Mouse (Mus musculus) testis, postnatal 10 days (tissue): ENCODE data around the gene Trim38.
A peak's percentile ranks its signal among the peaks of the same experiment; 100 is the strongest.
"Not testable (repeated sequence)": the region's sequence is repeated elsewhere in the genome, so short reads cannot be mapped to it uniquely, and the experiment has no call there.

ENCODE experiments used
- DNase-seq: peaks from one replicate; pipeline ENCODE4 v3.0.0; 2021; ENCODE audit warnings: low spot score

Trim38 gene

DNA sequence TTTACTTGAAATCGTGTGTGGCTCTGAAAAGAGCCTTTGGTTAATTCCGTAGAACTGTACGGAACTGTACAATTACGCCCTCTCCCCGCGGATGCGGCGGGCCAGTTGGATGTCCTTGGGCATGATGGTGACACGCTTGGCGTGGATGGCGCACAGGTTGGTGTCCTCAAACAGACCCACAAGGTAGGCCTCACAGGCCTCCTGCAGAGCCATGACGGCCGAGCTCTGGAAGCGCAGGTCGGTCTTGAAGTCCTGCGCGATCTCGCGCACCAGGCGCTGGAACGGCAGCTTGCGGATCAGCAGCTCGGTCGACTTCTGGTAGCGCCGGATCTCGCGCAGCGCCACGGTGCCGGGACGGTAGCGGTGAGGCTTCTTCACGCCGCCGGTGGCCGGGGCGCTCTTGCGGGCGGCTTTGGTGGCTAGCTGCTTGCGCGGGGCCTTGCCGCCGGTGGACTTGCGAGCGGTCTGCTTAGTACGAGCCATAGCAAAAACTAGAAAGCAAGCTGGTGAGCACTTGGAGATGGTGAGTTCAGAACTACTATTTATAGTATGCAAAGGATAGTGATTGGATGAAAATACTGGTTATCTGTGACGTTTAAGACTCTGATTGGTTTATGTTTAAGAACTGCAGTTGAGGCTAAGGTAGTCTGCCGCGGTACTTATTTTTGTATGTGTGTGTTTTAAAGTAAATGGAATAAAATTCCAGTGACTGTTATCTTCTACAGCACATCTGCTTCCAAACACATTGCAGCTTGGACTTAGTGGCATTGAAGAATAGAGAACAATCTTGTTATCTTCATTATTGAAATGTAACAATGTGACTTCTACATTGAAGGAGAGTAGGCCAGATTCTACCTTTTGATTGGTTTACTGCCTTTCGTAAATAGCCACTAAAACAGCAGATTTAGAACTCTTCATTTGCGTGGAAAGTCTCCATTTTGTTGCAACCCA is 7.6 kb upstream of the Trim38 start, which contains the start of gene Hist1h3a:
Hist1h3a (minus strand) TSS at position 516 of the 951 bp plus-strand sequence.
- not testable (repeated sequence) for DNase-seq

DNA sequence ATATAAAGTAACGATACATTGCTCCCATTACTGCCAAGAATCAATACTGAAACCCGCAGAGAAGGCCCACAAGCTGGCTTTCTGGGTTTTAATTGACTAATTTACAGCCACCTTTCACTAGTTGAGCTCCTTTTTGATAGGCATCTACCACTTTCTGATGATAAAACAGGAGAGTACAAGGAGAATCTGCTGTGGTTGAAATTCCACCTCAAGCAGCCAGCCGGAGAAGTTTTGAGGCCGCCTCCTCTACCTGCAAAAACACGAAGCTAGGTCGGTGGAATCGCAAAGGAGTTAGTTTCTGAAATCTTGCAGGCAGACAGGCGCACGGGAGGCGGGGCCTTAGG is 6.5 kb upstream of the Trim38 start:
- peak; percentile 89 for DNase-seq

DNA sequence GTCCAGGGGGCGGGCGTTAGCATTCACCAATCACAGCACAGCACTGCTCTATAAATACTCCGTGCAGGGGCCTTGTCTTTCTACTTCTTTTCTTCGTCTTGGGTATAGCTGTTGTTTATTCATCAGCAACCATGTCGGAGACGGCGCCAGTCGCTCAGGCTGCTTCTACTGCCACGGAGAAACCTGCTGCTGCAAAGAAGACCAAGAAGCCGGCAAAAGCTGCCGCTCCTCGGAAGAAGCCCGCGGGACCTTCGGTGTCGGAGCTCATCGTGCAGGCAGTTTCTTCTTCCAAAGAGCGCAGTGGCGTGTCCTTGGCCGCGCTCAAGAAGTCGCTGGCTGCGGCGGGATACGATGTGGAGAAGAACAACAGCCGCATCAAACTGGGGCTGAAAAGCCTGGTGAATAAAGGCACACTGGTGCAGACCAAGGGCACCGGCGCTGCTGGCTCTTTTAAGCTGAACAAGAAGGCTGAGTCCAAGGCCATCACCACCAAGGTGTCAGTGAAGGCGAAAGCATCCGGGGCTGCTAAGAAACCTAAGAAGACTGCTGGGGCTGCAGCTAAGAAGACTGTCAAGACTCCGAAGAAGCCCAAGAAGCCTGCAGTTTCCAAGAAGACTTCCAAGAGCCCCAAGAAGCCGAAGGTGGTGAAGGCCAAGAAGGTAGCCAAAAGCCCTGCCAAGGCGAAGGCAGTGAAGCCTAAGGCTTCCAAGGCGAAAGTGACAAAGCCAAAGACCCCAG is 6.0 kb upstream of the Trim38 start, which contains the start of gene Hist1h1a:
Hist1h1a (plus strand) TSS at position 81 of the 738 bp plus-strand sequence.
- DNase-seq = no peak

DNA sequence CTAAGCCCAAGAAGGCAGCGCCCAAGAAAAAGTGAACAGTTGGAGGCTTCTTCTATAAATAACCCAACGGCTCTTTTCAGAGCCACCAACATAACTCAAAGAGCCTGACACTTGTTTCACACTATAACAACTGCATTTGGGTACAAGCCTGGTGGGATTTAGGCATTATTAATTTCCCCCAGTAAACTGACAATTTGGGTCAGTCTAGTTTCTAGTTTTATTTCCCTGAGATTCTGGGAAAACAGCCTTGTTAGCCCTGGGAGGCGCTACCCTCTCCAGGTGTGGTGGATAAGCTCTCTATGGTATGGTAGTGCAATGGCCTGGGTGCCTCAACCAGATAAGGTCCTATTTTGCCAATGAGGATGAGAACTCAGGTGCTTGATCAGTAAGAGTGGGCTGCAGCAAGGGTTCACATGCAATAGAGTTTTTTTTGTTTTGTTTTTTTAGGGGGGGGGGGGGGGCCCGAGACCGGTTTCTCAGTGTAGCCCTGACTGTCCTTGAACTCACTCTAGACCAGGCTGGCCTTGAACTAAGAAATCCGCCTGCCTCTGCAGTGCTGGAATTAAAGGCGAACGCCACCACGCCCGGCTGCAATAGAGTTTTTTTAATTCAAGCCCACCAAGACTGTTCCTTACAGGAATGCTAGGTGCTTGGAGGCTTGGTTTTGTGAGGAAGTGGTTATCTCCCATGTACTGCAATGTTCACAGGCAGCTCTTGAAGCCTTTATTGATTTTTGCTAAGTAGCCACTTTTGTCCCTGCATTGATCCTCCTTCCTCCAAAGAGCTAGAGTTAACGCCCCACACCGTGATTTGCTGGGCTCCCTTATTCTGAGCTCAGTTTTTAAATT is 5.2 kb upstream of the Trim38 start:
- no peak for DNase-seq

DNA sequence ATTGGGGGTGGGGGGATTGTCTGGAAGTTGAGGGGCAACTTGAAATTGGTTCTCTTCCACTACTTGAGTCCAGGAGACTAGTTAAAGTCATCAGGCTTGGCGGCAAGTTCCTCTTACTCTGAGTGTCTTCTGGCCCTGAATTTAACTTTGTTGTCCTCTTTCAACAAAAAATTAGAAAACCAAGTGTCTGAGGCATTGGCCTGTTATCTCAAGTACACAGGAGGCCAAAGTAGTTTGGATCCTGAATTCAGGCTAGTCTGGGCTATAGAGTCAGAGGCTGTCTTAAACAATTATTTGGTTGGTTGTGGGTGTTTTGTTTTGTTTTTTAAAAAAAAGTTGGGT is 4.6 kb upstream of the Trim38 start:
- no peak for DNase-seq

DNA sequence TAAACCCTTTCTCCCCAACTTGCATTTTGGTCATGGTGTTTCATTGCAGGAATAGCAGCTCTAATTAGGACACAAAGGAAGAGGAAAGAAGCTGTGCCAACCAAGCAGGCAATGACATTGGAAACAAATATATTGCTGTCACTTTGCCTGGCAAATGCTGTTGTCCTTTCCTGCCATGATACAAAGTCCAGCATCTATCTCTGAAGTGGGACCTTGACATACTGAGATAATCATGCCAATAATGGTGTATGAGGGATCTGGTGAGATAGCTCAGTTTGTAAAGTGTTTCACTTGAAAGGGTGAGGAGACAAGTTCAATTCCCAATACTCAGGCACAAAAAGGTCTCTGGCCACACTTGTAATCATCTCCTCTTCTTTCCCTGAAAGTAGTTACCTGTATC is 2.9 kb upstream of the Trim38 start:
- DNase-seq = no peak

DNA sequence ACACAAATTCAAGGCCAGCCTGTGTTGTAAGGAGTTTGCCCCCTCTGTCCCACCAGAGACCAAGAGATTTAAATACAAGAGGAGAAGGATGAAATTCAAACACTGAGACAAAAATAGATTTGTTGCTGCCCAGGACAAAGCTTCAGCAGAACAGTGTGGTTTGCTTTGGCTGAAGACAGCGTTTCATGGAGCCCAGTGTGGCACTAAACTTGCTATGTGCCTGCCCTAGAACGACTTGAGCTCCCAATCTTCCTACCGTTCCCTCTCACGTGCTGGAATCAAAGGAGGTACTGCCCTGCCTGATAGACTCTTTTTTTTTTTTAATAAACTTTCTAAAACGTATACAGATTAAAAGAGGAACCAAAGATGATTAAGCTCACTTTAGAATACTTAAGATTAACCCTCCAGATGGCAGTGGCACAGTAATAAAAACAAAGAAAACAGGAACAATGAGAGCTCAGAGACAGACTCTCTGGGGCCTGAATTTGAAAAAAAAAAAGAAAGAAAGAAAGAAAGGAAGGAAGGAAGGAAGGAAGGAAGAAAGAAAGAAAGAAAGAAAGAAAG is 797 bp upstream of the Trim38 start:
- DNase-seq = no peak

DNA sequence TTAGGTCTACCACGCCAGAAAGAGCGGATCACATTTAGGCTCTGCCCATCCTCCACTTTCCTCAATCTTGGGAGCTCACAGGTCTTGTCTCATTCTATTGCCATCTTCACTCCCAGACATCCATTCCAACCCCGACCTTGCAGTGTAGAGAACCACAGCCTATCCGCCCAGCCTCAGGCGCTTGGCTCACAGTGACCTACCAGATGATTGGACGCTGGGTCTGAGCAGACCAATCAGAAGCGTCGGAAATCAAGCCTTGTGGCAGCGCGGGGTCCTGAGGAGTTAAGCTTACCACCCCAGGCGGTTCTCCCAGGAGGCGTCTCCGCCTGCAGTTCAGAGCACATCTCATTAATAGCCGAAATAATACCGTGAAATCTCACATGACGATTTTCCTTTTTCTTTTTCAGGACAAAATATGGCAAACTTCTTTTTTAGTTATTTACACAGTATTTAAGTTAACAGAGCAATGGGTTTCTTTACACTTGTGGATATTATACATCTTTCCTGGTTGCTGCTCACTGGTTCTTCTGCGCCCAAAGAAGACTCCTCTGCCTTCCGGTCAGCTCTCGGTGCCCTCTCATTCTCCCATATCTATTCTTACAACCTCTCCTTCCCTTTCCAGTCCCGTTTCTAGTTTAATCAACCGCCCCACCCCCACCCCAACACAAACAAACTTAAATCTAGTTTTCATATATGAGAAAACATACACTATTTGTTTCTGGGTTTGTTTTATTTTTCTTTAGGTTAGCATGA is 3.0 kb downstream of the Trim38 start:
- peak; percentile 48 for DNase-seq

DNA sequence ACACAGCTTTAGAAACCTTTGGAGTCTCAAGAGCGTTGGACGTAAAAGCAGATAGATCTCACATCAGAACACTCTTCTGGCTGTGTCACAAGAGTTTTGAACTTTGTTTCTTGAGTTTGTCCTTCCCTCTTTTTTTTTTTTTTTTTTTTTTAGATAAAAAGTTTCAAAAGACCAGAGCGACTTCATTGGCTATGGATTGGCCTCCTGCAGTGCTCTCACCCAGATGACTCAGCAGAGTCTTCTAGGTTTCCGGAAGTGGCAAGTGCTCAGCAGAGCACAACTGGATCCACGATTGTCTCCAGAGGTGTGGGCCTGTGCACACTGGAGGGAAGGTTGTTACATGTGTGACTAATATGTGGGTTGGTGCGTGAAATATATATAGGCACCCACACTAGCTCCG is 8.6 kb downstream of the Trim38 start:
- no peak for DNase-seq

DNA sequence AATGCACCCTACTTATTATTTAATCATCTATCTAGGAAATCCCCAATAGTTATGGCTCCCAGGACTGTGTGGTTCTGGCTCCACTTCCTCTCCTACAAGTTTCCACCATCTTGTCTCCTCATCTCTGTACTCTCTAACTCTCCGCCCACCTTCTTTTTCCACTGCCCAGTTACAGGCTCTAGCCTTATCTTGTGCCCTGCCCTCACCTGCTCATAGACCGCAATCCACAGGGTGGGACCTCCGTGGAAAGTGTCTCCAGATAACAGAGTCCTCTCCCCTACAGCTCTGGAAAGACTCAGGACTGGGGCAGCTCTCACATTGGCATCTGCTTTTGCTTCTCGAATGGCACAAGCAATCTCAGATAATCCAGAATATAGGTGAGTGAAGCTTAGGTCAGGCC is 9.3 kb downstream of the Trim38 start:
- DNase-seq = no peak

DNA sequence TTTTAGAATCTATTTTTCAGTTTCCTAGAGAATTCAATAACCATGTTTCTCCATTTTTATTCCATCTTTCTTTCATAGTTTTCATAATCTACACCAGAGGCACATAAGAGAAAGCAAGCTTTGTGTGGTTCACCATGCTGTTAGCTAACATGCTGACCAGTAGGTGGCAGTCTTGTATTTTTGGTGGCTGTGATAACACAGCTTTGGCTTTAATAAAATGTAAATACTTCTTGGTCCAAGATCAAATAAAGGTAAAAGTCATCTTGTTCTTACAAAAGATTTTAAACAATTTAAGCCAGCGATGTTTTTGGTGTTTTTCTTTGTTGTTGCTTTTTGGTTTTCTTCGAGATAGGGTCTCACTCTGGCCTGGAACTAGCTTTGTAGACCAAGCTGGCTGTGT is 22.8 kb downstream of the Trim38 start:
- peak; percentile 52 for DNase-seq

DNA sequence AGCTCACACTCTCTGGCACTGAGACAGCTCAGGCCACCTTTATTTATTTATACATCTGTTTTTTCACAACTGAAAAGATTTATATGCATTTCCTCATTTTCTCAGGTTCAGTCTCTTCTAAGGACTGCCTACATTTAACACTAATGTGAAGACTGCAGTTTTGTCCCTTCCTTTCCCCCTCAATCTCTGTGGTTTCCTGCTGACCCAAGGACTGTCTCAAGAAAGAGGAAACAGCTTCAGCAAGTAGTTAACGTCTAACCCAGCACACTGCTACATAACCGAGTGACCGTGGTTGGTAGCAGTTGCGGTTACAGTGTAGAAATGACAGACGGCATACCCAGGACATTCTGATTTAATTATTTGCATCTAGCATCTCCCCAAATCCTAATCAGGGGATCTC is 29.7 kb downstream of the Trim38 start:
- no peak for DNase-seq

DNA sequence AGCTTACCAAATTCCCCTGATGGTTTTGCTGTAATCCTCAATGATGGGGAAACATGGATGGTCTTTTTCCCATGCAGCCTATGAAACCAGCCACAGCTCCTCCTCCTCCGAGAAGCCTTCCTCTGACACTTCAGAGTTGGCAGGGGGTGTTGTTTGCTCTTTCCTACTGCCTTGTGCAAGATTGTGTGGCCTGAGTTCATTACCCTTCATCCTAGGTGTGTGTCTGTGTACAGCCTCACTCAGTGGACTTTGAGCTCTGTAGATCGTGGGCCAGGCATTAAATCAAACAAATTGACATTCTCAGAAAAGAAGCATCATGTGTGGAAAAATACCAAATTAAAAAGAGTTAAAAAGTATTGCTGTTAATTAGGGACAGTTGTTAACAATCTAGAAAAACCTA is 34.8 kb downstream of the Trim38 start:
- DNase-seq = no peak

DNA sequence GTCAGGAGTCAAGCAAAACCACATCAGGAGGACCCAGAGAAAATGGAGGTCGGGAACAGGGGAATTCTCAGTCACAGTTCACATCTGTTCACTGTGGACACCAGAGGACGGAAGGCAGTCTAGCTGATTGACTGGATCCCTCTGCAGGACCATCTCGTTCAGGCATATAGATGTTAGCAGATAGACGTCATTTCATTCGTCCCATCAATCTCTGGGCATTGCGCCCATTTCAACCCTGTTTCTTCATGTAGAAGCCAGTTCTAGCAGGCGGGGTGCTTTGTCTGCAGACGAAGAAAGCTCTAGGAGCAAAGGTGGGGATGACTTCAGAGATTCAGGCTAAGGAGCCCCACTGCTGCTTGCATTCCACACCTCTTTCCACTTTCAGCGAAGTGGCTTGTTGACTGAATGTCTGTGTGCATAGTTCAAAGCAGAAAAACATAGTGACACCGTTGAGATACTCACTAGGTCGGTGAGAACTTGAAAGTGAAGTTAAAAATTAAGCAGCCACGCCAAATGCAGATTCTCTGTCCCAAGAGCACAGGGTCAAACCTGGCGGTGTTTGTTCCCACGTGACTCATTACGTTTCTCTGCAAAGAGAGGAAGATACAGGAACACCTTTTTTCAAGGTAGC is 36.8 kb downstream of the Trim38 start, which contains the start of gene Slc17a2:
Slc17a2 (plus strand) TSS at position 572 of the 631 bp plus-strand sequence.
- no peak for DNase-seq

DNA sequence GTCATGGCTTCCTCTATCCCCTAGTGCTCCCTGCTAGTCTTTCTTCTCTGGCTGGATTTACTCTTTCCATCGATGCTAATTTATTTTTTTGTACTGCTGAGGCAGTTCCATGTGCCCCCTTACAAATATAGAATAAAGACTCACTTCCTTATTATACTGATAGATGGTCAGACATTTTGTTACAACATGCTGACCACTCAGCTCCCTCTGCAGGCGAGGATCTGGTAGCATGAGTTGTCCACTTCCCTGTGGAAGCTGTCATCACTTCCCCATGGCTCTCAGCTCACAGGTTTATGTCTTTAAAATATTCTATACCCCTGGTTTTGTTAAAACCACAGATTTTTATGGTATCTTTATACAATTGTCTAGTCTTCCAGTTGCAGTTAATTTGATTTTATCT is 46.4 kb downstream of the Trim38 start:
- no peak for DNase-seq

DNA sequence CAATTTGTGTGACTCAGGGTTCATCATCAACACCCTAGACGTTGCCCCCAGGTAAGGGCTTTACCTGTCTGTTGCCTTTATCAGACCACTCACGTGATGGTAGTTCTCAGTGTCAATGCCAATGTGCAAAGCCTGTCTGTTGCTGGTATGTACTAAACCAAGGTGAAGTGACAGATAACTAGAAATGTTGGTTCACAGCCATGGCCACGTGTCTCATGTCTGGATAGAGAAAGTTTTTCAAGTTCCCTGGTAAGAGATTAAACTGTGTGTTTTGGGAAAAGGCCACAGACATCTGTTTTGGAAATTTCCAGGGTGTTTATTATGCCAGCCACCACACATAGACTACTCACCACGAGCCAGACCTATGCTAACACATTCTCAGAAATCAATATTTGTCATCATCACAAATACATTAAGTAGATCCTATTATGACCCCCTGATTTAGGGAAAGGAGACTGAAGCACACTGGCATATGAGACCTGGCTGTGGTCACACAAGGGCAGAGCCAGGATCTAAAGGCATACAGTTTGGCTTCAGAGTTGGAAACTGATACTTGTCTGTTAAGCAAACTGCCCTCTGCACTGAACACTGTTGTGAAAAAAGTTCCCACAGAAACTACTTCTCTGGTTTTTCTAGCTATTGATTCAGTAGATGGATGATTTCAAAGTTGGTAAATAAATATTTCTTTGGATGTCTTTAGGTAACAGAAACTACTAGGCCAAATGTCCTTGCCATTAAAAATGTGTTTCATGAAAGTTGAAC is 50.6 kb downstream of the Trim38 start:
- DNase-seq = no peak

DNA sequence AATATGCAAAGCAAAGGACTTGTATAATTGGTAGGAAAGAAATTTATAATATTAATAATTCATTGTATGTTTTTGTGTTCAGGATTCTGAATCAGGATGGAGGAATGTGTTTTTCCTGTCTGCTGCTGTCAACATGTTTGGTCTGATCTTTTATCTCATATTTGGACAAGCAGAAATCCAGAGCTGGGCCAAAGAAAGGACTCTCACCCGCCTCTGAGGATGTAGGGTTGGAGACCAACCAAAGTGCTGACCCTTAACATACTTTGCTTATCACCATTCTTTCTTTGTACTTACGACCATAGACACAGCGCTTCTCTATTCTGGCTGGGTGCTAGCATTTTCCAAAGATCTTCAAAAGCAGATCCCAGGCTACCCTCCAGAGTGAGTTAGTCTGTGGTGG is 52.5 kb downstream of the Trim38 start:
- DNase-seq = no peak

DNA sequence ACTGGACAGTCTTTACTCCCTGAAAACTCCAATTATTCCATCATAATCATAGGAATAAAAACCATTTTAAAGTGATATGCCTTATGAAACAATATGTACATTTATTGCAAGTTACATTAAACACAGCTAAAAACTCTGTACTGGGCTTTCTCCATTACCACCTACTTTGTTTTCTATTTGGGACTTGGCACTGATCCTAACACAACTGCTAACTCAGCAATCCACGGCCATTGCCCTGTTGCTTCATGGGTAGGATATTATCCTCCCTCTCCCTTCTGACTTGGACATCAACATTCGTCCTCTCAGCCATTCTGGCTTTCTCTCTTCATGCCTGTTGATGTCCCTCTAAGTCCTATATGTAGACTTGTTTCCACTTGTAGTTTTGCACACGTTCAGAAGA is 56.9 kb downstream of the Trim38 start:
- no peak for DNase-seq

DNA sequence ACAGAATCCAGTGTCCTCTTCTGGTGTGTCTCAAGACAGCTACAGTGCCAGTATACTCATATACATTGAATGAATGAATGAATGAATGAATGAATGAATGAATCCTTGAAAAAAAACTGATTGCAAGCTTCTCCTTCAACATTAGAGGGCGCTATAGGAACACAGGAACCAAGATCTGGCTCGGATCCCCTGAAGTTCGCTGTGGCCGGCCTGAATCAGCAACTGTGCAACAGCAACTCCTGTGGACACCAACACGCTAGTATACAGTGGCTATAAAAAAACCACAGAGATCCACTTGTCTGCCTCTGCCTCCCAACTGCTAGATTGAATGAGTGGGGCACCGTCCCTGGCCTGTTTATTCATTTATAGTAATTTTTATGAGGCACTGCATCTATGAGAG is 63.3 kb downstream of the Trim38 start:
- peak; percentile 43 for DNase-seq

DNA sequence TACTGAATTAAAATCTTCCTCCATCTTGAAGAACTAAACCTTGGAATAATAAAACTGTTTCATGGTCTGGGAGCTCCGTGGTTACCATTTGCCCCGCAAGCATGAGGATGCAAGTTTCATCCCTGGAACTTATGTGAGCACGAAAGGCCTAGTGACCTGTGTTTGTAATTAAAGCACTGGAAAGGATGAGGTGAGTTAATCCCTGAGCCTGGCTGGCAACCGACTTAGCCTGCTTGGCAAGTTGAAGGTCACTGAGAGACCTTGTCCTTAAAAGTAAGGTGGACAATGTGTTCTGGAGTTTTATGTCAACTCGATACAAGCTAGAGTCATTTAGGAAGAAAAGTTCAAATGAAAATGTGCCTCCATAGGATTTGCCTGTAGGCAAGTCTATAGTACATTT is 65.1 kb downstream of the Trim38 start:
- DNase-seq = no peak
